ENCODE assay signal across 39 mouse cellular contexts in genomic region chr3:96869091-96869490, GRCm38 (mm10). TPM values are rescaled to one million over a fixed set of nuclear protein-coding genes. Genes with fewer than 3 reads are reported as not detected.
"Had no signal": no experiment of that assay in that cellular context is flagged by ENCODE, and none has a peak within 500 bp of the region (broad histone marks: within the 10 kb centered on the region; RNA-seq: fewer than 3 reads in every experiment).

No protein-coding gene starts in this region.

- H3K9me3 ChIP-seq: embryonic facial prominence, embryonic 10.5 days; embryonic facial prominence, embryonic 12.5 days; embryonic facial prominence, embryonic 13.5 days; embryonic facial prominence, embryonic 15.5 days; forebrain, embryonic 10.5 days; forebrain, embryonic 12.5 days; forebrain, embryonic 13.5 days; forebrain, embryonic 15.5 days had no signal

- H3K27ac ChIP-seq: embryonic facial prominence, embryonic 10.5 days; embryonic facial prominence, embryonic 12.5 days; embryonic facial prominence, embryonic 13.5 days; embryonic facial prominence, embryonic 15.5 days; forebrain, embryonic 10.5 days; forebrain, embryonic 12.5 days; forebrain, embryonic 13.5 days; forebrain, embryonic 15.5 days; gastrocnemius, adult 2 months had no signal

- H3K4me3 ChIP-seq: embryonic facial prominence, embryonic 10.5 days; embryonic facial prominence, embryonic 12.5 days; embryonic facial prominence, embryonic 13.5 days; embryonic facial prominence, embryonic 15.5 days; erythroblast, embryonic 14.5 days; forebrain, embryonic 10.5 days; forebrain, embryonic 12.5 days; forebrain, embryonic 13.5 days; forebrain, embryonic 15.5 days; gastrocnemius, adult 2 months had no signal

- DNase-seq: cerebellum, adult 18-20 months; cerebellum, adult 2 months; cerebellum, adult 8-10 months; cerebellum, adult 9-10 months; cerebellum, adult 9-11 months; cerebellum, postnatal 10 days; cerebellum, postnatal 14 days; cerebellum, postnatal 25 days; cerebellum, postnatal 36 days; embryo, embryonic 11 days; forebrain, postnatal 0 days; gastrocnemius, adult 2 months; gastrocnemius, postnatal 10 days; gastrocnemius, postnatal 14 days; gastrocnemius, postnatal 25 days; heart, adult 18-20 months had no signal

- H3K27me3 ChIP-seq: embryonic facial prominence, embryonic 12.5 days; embryonic facial prominence, embryonic 13.5 days; embryonic facial prominence, embryonic 15.5 days; forebrain, embryonic 12.5 days; forebrain, embryonic 13.5 days; forebrain, embryonic 15.5 days had no signal

- H3K4me1 ChIP-seq: embryonic facial prominence, embryonic 10.5 days; embryonic facial prominence, embryonic 12.5 days; embryonic facial prominence, embryonic 13.5 days; embryonic facial prominence, embryonic 15.5 days; forebrain, embryonic 10.5 days; forebrain, embryonic 12.5 days; forebrain, embryonic 13.5 days; forebrain, embryonic 15.5 days had no signal

RNA-seq across cellular contexts. Expression of gene Gja5, which starts 35.4 kb away (rescaled TPM):
- polyA plus RNA-seq: erythroblast, embryonic 14.5 days had no signal

RNA-seq across cellular contexts. Expression of gene Cd160, which starts 39.9 kb away (rescaled TPM):
- total RNA-seq: common myeloid progenitor, adult 5-6 weeks; forebrain, postnatal 0 days; gastrocnemius, adult 18-20 months; gastrocnemius, adult 2 months; gastrocnemius, adult 8-10 months; gastrocnemius, postnatal 10 days; gastrocnemius, postnatal 14 days; gastrocnemius, postnatal 25 days; gastrocnemius, postnatal 36 days; gastrocnemius, postnatal 4 days; heart, adult 18-20 months had no signal
- polyA plus RNA-seq: cerebellum, adult 2 months; cortical plate, adult 2 months; embryonic facial prominence, embryonic 11.5 days; erythroblast, embryonic 14.5 days; forebrain, embryonic 11.5 days had no signal

RNA-seq across cellular contexts. Expression of gene Pdzk1, which starts 40.0 kb away (rescaled TPM):
- total RNA-seq: forebrain, postnatal 0 days; gastrocnemius, adult 2 months; gastrocnemius, adult 8-10 months; gastrocnemius, postnatal 10 days; gastrocnemius, postnatal 14 days; gastrocnemius, postnatal 25 days; gastrocnemius, postnatal 36 days; granulocyte monocyte progenitor cell, adult 5-6 weeks; heart, adult 18-20 months had no signal
- polyA plus RNA-seq: embryonic facial prominence, embryonic 11.5 days; embryonic facial prominence, embryonic 12.5 days; embryonic facial prominence, embryonic 13.5 days; embryonic facial prominence, embryonic 14.5 days; embryonic facial prominence, embryonic 15.5 days; erythroblast, embryonic 14.5 days; forebrain, embryonic 10.5 days; forebrain, embryonic 11.5 days; forebrain, embryonic 12.5 days; forebrain, embryonic 13.5 days; forebrain, embryonic 14.5 days had no signal

RNA-seq across cellular contexts. Expression of gene Gja8, which starts 56.7 kb away (rescaled TPM):
- total RNA-seq: common myeloid progenitor, adult 5-6 weeks; forebrain, postnatal 0 days; gastrocnemius, adult 18-20 months; gastrocnemius, adult 2 months; gastrocnemius, adult 8-10 months; gastrocnemius, postnatal 10 days; gastrocnemius, postnatal 14 days; gastrocnemius, postnatal 25 days; gastrocnemius, postnatal 36 days; gastrocnemius, postnatal 4 days; granulocyte monocyte progenitor cell, adult 5-6 weeks; heart, adult 18-20 months had no signal
- polyA plus RNA-seq: cerebellum, adult 2 months; cortical plate, adult 2 months; embryonic facial prominence, embryonic 13.5 days; embryonic facial prominence, embryonic 14.5 days; erythroblast, embryonic 14.5 days; forebrain, embryonic 10.5 days; forebrain, embryonic 11.5 days; forebrain, embryonic 12.5 days; forebrain, embryonic 13.5 days; forebrain, embryonic 14.5 days; forebrain, embryonic 16.5 days; frontal cortex, adult 2 months; gonadal fat pad, adult 2 months had no signal
